ENCODE assay signal across 10 mouse cellular contexts in the genomic region with DNA sequence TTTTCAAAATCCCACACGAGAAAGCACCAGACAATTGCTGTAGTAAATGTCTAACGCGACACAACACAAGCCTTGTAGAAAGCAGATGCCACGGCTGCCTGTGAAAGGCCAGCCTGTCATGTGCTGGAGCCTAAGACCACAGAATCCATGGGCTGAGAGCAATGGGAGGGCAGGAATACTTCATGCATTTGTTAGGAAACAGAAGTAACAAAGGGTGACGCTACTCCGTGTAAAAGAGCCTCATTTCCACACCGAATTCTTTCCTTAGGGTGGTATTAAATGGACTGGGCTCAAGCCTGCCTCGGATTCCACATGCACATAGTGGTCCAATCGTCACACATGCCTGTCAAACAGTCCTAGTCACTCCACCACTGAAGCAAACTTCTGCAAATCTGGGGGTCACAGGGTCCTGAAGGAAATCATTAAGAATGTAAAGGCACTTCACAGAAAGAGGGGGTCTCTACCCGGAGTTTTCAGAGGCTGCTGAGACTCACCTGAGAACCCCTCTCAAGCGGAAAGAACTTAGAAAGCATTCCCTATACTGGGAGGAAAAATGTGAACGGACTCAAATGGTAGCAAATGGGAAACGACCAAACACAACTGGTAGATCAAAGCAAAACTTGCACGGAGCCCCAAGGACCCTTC.
DNase-seq lines count a peak whose midpoint lies in the region; ATAC-seq and TF ChIP-seq lines count a peak whose summit lies in the region.
"Had no signal": no experiment of that assay in that cellular context is flagged by ENCODE, and none has a peak within 500 bp of the region (broad histone marks: within the 10 kb centered on the region; RNA-seq: fewer than 3 reads in every experiment).

No protein-coding gene starts in this region.

- peak overlapping the region; percentile 2; the same call in 1 of the 2 replicates for H3K27ac ChIP-seq in heart, embryonic 16.5 days (ENCODE audit: low read length)
- no peak overlapping the region for H3K27ac ChIP-seq in heart, adult 2 months
- peak overlapping the region; percentile 57 for H3K27ac ChIP-seq in hindbrain, embryonic 14.5 days
- peak overlapping the region; percentile 55; the same call in 1 of the 2 replicates for H3K27ac ChIP-seq in midbrain, embryonic 15.5 days

- 33% methylated on average over 14 of the region's 14 CpGs for WGBS in heart, embryonic 16.5 days
- WGBS in heart, adult 2 months, result 63% methylated on average over 14 of the region's 14 CpGs
- WGBS in hindbrain, embryonic 14.5 days, result 9% methylated on average over 14 of the region's 14 CpGs
- WGBS in midbrain, embryonic 15.5 days, result 6% methylated on average over 14 of the region's 14 CpGs

- no peak for DNase-seq in heart, adult 2 months
- peak; percentile 36 for DNase-seq in embryo, embryonic 9.5 days (ENCODE audit: extremely low spot score)
- DNase-seq in hindbrain, embryonic 14.5 days (ENCODE audit: low spot score), result peak; percentile 40
- no peak for DNase-seq in spleen, postnatal 36 days (ENCODE audit: low spot score in 2 of 2)
- DNase-seq: cerebellum, postnatal 14 days had no signal

- H3K9ac ChIP-seq in heart, embryonic 16.5 days (ENCODE audit: low read length), result no peak overlapping the region
- no peak overlapping the region for H3K9ac ChIP-seq in heart, adult 2 months (ENCODE audit: low read depth, low read length)
- H3K9ac ChIP-seq in hindbrain, embryonic 14.5 days, result peak overlapping the region; percentile 36; the same call in 1 of the 2 replicates
- H3K9ac ChIP-seq in midbrain, embryonic 15.5 days, result no peak overlapping the region

- H3K9me3 ChIP-seq in heart, embryonic 16.5 days (replicated peaks; ENCODE audit: control insufficient read depth, low read length), result no peaks in the 10 kb centered on the region
- no peaks in the 10 kb centered on the region for H3K9me3 ChIP-seq in hindbrain, embryonic 14.5 days (ENCODE audit: control insufficient read depth, low read length)
- no peaks in the 10 kb centered on the region for H3K9me3 ChIP-seq in midbrain, embryonic 15.5 days

- no peaks in the 10 kb centered on the region for H3K79me2 ChIP-seq in heart, adult 2 months (replicated peaks; ENCODE audit: control insufficient read depth, insufficient read depth, low read length)

- no peak overlapping the region for H3K4me2 ChIP-seq in heart, embryonic 16.5 days (ENCODE audit: low read depth, low read length)
- H3K4me2 ChIP-seq in hindbrain, embryonic 14.5 days (replicated peaks), result peak overlapping the region; percentile 1; the same call in 1 of the 2 replicates
- H3K4me2 ChIP-seq in midbrain, embryonic 15.5 days, result no peak overlapping the region

- H3K4me1 ChIP-seq in heart, embryonic 16.5 days (ENCODE audit: control insufficient read depth, insufficient read depth, low read length), result peaks cover 3% of the 10 kb centered on the region; the same call in 1 of the 2 replicates
- H3K4me1 ChIP-seq in heart, adult 2 months (ENCODE audit: control insufficient read depth, insufficient read depth, low read length), result no peaks in the 10 kb centered on the region
- H3K4me1 ChIP-seq in hindbrain, embryonic 14.5 days (replicated peaks; ENCODE audit: control insufficient read depth, insufficient read depth, low read length), result peaks cover 32% of the 10 kb centered on the region
- peaks cover 28% of the 10 kb centered on the region for H3K4me1 ChIP-seq in midbrain, embryonic 15.5 days

- TF ChIP-seq EP300 in heart, adult 2 months (IDR thresholded peaks at IDR 0.05; ENCODE audit: insufficient read depth, low read depth, low read length), result no peak

- H3K27me3 ChIP-seq in heart, embryonic 16.5 days (ENCODE audit: control insufficient read depth, insufficient read depth, low read length), result no peaks in the 10 kb centered on the region
- H3K27me3 ChIP-seq in heart, adult 2 months (ENCODE audit: control insufficient read depth, insufficient read depth, low read length), result no peaks in the 10 kb centered on the region
- H3K27me3 ChIP-seq in hindbrain, embryonic 14.5 days (ENCODE audit: control insufficient read depth, insufficient read depth, low read length), result no peaks in the 10 kb centered on the region
- H3K27me3 ChIP-seq in midbrain, embryonic 15.5 days (replicated peaks), result no peaks in the 10 kb centered on the region

- no peaks in the 10 kb centered on the region for H3K36me3 ChIP-seq in heart, embryonic 16.5 days (ENCODE audit: control insufficient read depth, insufficient read depth)
- no peaks in the 10 kb centered on the region for H3K36me3 ChIP-seq in heart, adult 2 months (ENCODE audit: control insufficient read depth, insufficient read depth, low read length)
- no peaks in the 10 kb centered on the region for H3K36me3 ChIP-seq in hindbrain, embryonic 14.5 days (replicated peaks; ENCODE audit: control insufficient read depth, insufficient read depth)
- no peaks in the 10 kb centered on the region for H3K36me3 ChIP-seq in midbrain, embryonic 15.5 days (replicated peaks)

- TF ChIP-seq POLR2A in heart, adult 2 months (IDR thresholded peaks at IDR 0.05; ENCODE audit: insufficient read depth, low read depth, low read length), result no peak

- TF ChIP-seq CTCF in heart, adult 2 months (IDR thresholded peaks at IDR 0.05), result no peak

- no peak for ATAC-seq in heart, embryonic 16.5 days (replicated peaks; ENCODE audit: extremely low read depth, insufficient read depth, low FRiP score)
- peak; percentile 54; the same call in 1 of the 2 replicates for ATAC-seq in hindbrain, embryonic 14.5 days (ENCODE audit: low FRiP score)
- ATAC-seq in midbrain, embryonic 15.5 days (replicated peaks), result peak; percentile 62
- no peak for ATAC-seq in megakaryocyte, adult 5-6 weeks (ENCODE audit: poor library complexity, severe bottlenecking)
- no peak for ATAC-seq in CD4-positive, CD25-positive, alpha-beta regulatory T cell, adult 4 months
- ATAC-seq: activated CD4-positive, CD25-positive, alpha-beta regulatory T cell, adult 4 months had no signal

- H3K4me3 ChIP-seq in heart, embryonic 16.5 days (ENCODE audit: low read length), result no peak overlapping the region
- no peak overlapping the region for H3K4me3 ChIP-seq in heart, adult 2 months
- no peak overlapping the region for H3K4me3 ChIP-seq in hindbrain, embryonic 14.5 days (replicated peaks; ENCODE audit: low read length)
- H3K4me3 ChIP-seq in midbrain, embryonic 15.5 days, result no peak overlapping the region

- intact Hi-C loops in heart, adult 2 months (cut with DNase I), result no loop called here

Comparison
In these comparisons a context has a peak if more than half of its experiments do, and no peak if none do; other contexts are left out.
1. ATAC-seq: peak in hindbrain, embryonic 14.5 days (single experiment) and midbrain, embryonic 15.5 days (single experiment); none in heart, embryonic 16.5 days (single experiment), megakaryocyte, adult 5-6 weeks (single experiment) and CD4-positive, CD25-positive, alpha-beta regulatory T cell, adult 4 months (single experiment).
2. DNase-seq: peak in embryo, embryonic 9.5 days (single experiment) and hindbrain, embryonic 14.5 days (single experiment); none in heart, adult 2 months (0 of 2) and spleen, postnatal 36 days (0 of 2).